Mouse (Mus musculus): Measurements from ENCODE around the gene Nfkbib.

DNA sequence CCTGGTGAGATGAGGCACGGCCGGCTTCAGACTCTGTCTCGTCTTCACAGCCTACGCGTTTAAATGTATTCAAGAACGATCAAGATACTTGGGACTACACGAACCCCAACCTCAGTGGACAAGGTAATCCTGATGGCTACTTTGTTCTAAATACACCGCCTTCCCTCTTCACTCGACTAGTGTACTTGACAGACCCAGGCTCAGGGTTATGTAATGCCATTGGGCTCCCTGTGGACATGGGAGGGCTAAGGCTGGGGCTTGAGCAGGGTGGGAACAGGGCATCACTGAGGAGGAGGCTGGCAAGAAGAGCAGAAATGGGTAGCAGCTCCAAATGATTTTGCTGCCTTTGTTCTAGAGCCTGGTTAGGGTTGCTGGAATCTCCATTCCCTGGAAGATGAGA lies 47.9 kb upstream of the Nfkbib start:
- no peak for TF ChIP-seq CTCF (IDR thresholded peaks at IDR 0.05; ENCODE audit: extremely low read depth, insufficient read length, insufficient replicate concordance, low read depth, low read length)
- no peak for TF ChIP-seq POLR2A (IDR thresholded peaks at IDR 0.05; ENCODE audit: low read depth, low read length)

All from small intestine, adult 2 months (tissue).